Mouse (Mus musculus) forelimb bud, embryonic 11.5 days (tissue): ENCODE data around the gene Zfp786.
"Not testable (repeated sequence)": the region's sequence is repeated elsewhere in the genome, so short reads cannot be mapped to it uniquely, and the experiment has no call there.

ENCODE experiments used
- DNase-seq: peaks from one replicate; pipeline ENCODE4 v3.0.0-alpha.2; 2012; ENCODE audit warnings: low read depth, low spot score

The Zfp786 gene

DNA sequence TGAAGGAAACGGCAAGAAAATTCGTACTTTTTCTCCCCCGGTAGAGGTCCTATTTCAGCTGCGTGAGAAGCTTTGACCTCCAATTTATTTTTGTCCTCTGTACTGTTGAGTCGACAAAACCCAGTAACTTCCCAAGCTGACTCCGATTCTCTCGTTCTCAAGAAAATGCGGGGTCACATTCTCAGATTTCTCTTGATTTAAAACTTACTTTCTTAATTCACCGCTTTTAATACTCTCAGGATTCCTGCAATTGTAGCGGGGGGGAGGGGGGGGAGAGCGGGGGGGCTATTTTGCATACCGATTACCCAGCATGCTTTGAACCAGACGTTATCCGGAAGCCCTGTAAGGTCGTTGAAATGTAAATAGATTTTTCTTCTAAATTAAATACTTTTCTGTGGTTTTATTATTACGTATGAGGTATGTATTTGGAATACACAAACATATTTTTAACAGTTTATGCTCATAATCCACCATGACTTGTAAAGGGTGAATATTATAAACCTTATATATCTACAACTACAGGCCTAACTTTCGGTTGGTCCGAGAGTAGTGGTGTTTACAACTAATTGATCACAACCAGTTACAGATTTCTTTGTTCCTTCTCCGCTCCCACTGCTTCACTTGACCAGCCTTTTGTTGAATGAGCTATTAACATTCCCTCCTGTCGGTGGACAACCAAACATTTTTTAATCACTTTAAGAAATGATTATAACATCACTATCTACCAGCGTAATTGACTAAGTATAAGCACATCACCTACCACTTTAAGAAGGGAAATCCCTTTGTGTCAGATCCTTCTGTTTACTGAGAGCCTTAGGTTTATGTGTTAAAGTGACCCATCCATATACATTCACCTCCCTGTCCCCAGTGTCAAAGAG, 49.3 kb downstream of the Zfp786 start:
- peak; percentile 77 for DNase-seq

DNA sequence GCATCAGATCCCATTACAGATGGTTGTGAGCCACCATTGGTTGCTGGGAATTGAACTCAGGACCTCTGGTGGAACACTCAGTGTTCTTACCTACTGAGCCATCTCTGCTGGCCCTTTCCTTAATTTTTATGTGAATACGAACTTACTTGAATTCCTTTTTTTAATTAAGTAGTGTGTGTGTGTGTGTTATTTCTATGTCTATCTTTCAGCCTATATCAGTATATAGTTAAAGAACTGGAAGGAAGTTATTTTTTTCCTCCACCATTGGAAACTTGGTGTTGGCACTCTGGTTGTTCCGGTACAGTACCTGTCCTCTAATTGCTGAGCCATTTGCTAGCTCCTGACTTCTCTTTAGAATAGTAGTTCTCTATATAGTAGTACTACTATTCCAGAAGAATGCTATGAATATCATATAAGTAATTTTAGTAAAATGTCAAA, 50.1 kb downstream of the Zfp786 start:
- DNase-seq, result no peak

DNA sequence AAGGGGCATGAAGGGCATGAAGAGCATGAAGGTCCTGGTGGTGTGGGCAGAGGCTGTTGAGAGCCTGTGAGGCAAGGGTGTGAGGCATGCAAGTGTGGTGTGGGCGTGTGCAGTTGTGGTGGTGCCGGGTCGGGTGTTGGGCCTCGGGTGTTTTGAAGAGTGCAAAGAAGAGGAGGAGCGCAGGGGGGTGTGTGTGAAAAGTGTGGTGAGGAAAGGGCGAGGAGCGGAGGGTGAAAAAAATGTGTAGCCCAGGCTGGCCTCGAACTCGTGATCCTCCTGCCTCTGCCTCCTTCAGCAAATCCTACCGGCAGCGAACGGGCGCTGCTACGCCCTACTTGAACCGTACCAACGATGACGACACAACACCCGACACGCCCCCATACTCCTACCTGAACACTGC, 58.9 kb downstream of the Zfp786 start:
- peak; percentile 56 for DNase-seq

DNA sequence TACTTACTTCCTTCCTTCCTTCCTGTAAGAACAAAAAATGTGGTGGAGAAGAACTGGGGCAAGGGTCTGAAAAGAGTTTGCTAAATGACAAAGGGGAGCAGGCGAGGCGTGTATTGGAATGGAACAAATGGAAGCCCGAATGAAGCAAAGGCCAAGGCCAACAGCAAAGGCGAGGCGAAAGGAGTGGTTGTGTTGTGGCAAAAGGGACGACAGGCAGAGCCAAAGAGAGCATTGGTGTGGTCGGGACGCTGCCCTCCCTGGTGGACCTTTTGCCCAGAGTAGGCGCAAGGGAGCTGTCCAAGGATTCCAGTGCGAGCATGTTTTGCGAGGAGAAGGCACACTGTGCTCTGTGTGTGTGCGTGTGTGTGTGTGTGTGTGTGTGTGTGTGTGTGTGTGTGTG, 59.6 kb downstream of the Zfp786 start:
- not testable (repeated sequence) for DNase-seq

DNA sequence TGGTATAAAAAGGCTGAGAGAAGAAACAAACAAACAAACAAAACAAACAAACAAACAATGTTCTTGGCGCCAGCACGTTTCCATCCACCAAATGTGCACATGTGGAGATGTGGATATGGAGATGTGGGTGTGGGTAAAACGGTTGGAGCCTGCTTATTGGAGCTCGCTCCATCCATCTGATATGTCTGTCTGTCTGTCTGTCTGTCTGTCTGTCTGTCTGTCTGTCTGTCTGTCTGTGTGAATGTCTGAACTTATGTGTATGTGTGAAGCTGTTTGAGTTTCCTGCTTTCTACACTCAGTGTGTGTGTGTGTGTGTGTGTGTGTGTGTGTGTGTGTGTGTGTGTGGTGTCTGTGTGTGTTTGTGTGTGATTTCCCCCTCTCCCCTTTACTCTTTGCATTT, 60.8 kb downstream of the Zfp786 start:
- DNase-seq, result not testable (repeated sequence)
